Mouse (Mus musculus): Measurements from ENCODE around the gene Ppfia1.

Gene Ppfia1

DNA sequence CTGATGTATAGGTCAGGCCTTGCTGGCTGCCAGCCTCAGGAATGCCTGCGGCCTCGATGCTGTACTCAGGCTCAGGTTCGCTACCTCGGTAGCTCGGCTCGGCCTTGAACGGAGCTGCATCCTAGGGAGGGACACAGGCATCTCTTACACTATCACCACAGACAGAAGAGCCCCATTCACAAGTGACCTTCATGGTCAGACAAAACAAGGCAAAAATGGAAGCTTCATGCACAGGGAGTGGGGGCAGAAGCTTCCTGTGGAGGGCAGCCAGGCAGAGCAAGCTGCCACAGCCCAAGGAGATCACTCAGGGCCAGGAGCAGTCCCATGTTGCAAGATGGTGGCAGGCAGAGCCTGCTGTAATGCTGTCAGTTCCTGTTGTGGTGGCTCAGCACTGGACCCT, 114.7 kb downstream of the Ppfia1 start:
- no peak for DNase-seq (ENCODE audit: low spot score in 2 of 2)

DNA sequence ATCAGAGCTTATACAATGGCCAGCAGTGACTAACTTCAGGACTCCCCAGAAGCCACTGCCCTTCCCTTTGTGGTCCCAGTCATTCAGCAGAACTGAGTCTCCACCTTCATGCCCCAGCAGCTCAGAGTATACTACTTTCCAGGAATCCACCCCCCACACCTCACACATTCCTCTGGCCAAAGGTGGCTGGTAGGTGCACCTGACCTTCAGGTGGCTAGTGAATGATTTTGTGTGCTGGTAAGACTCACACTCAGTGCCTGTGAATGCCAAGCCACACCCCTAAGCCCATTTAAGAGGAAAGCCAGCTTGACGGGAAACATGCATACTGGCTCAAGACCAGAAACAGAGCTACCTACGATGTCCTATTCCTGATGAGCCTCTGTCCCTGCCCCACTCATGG, 120.6 kb downstream of the Ppfia1 start:
- no peak for DNase-seq (ENCODE audit: low spot score in 2 of 2)

GRCm38 (mm10) chr7:144427460-144427859, 126.1 kb downstream of the Ppfia1 start:
- no peak for DNase-seq (ENCODE audit: low spot score in 2 of 2)

All from urinary bladder, adult 18-20 months (tissue).